Mouse (Mus musculus): ENCODE measurements around the gene 4931423N10Rik. TPM values are rescaled to one million over a fixed set of nuclear protein-coding genes. Genes with fewer than 3 reads are reported as not detected.
"Not testable (repeated sequence)": the region's sequence is repeated elsewhere in the genome, so short reads cannot be mapped to it uniquely, and the experiment has no call there.

4931423N10Rik gene
- under 1 TPM in 1 of 4 experiments, not detected in 3; 0.22 TPM for total RNA-seq (2022)

GRCm38 (mm10) chr2:23207070-23207526, at the start of gene 4931423N10Rik:
TSS of gene 4931423N10Rik (plus strand) at chr2:23207476.
- DNase-seq (ENCODE audit: low spot score in 2 of 2) = no peak

GRCm38 (mm10) chr2:23172305-23172704, 35.0 kb upstream of the 4931423N10Rik start:
- no peak for DNase-seq (ENCODE audit: low spot score in 2 of 2)

GRCm38 (mm10) chr2:23194366-23194765, 12.9 kb upstream of the 4931423N10Rik start:
- DNase-seq (ENCODE audit: low spot score in 2 of 2) = no peak

DNA sequence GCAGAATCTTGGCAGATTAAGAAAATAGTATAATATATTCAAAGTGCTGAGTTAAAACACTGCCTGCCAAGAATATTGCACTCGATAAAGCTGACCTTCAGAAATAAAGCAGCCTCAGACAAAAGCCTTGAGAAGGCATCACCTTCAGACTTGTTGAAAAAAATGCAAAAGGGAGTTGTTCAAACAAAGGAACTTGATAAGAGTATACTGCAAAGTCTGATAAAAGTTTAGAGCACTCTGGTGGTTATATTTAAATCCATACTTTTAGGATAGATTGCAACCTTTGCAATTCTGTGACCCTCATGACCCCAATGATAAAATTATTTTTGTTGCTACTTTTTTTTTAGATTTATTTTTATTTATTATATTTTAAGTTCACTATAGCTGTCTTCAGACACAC, 6.2 kb upstream of the 4931423N10Rik start:
- DNase-seq (ENCODE audit: low spot score in 2 of 2) = no peak

DNA sequence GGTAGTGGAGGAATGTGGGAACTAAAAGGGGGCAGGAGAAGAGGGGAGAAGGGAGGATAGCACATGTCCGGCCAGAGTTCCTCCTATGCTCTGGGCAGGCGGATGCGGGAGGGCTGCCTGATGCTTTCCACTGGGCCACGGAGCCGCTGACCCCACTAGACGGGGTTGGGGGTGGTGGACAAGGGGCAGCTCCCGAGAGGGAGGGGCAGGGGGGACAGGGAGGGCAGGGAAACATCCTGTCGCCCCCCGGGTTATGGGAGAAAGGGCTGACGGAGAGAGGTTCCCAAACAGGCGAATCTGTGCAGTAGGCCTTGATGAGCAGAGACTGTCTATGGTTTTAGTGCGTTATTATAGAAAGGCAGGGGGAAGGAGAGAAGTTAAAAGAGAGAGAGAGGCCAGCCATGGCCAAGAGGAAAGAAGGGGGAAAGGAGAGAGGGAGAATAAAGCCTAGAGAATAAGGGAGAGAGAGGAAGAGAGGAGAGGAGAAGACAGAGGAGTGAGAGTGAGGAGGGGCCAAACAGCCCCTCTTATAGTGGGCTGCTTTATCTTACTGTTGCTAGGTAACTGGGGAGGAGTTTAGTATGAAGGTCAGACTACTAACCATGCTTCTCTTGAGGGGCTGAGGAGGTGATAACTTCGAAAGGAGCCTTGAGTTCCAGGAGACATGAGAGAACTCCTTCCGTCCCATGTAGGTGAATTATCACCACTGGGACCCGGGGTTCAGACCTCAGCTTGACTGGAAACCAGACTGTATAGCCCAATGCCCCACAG, 4.2 kb upstream of the 4931423N10Rik start:
- DNase-seq (ENCODE audit: low spot score in 2 of 2) = no peak

DNA sequence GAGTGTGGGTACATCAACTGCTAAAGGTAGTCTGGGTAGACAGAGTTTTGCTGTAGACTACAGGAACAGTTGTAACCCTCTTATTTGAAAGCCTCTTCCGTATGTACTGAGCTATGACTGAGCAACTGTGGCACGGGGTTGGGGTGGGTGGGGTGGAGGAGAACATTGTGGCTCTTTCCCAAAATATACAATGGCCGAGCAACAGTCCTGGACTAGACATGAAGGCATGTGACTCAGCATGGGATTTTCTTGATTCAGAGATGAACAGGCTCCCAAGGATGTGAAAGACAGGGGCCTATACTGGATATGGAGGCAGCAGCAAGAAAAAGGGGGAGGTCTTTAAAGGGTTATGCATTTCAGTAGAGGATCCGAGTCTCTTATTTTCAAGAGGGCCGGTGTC, 6.4 kb downstream of the 4931423N10Rik start:
- DNase-seq (ENCODE audit: low spot score in 2 of 2) = no peak

DNA sequence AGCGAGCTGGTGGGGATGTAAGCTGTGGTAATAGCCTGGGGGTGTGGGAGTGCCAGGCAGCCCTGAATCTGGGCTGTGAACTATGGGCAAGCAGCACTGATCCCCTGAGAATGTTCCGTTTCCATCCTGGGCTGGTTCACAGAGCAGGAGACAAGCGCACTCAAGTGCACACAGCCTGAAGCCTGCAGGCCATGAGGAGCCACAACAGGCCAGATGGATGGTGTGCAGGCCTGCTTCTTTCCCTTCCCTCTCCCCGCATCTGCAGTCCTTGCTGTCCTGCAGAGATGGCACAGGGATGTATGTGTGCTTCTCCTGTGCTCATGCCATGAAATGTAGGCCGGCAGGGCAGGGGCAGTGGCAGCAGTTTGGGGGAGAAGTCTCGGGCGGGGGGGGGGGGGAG, 17.9 kb downstream of the 4931423N10Rik start:
- DNase-seq (ENCODE audit: low spot score in 2 of 2) = no peak

GRCm38 (mm10) chr2:23228463-23228862, 21.2 kb downstream of the 4931423N10Rik start:
- DNase-seq (ENCODE audit: low spot score in 2 of 2) = no peak

DNA sequence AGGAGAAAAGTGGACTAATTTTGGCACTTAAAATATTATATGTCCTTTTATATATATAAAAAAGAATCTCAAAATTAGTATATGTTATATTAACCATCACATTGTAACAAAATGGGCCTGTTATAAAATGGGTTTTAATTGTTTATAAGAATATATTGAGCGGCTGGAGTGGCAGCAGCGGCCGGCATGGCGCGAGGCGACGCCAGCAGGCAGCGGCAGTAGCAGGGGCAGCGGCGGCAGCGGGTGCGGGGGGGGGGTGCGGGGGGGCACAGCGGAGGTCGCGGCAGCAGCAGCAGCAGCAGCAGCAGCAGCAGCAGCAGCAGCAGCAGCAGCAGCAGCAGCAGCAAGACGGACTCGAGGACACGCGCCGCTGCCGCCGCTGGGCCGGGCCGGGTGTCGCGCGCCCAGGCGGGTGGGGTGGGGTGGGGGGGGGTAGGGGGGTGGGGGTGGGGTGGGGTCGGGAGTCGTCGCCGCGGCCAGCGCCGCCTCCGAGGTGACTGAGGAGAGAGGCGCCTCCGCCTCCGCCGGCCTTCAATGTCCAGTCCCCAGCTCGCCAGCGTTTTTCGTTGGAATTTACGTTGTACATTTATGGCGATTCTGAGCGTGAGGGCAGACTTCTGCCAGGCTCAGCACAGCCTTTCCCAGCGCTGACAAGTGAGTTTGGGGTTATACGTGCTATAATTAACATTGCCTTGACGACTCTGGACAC, 26.9 kb downstream of the 4931423N10Rik start:
- no peak for DNase-seq (ENCODE audit: low spot score in 2 of 2)

DNA sequence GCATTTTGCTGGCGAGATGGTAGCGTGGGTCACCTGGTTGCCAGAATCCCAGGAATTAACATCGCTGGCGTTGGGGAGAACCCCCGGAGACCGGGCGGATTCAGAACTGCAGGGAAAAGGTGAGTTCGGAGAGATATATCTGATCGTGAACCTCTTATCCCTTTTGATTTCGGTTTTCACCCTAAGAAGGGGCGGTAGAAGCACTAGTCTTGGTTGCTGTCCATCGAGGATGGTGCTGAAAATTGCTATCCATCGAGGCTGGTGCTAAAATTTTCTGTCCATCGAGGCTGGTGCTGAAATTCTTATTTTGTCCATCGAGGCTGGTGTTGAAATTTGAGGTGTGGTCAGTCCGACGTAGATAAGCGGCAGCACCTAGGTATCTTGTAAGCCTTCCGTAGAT, 83.7 kb downstream of the 4931423N10Rik start:
- not testable (repeated sequence) for DNase-seq (ENCODE audit: low spot score in 2 of 2)

DNA sequence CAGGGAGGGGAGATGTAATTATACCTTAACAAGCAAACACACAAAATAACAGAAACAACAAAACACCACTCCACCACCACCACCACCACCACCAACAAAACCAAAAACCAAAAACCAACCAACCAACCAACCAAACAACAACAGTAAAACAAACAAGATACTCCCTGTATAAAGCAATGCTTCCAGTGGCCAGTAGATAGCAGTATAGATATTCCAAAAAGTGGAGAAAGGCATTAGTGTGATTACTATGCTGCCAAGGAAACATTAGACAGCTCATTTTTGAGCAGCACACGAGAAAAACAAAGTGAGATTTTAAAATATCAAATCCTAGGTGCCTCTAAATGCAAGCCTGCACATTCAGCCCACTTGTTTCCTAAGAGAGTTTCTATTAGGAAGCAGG, 107.6 kb downstream of the 4931423N10Rik start:
- DNase-seq (ENCODE audit: low spot score in 2 of 2) = no peak

Other genes starting within 250 kb of the 4931423N10Rik start
- 10 to 100 TPM; 13.1 to 21.7 (median 17.2) TPM for gene Abi1, start 167.2 kb upstream of the 4931423N10Rik start, total RNA-seq (2022)
- 10 to 100 TPM; 26.2 to 29.7 (median 27.1) TPM for gene Acbd5, start 139.3 kb upstream of the 4931423N10Rik start, total RNA-seq (2022)
- under 1 TPM; 0.24 to 0.67 (median 0.34) TPM for gene Mastl, start 51.5 kb upstream of the 4931423N10Rik start, total RNA-seq (2022)
- 10 to 100 TPM; 54.6 to 63.6 (median 57.3) TPM for gene Yme1l1, start 51.1 kb upstream of the 4931423N10Rik start, total RNA-seq (2022)
- not detected for gene Nxph2, start 113.8 kb downstream of the 4931423N10Rik start, total RNA-seq (2022)

Measured in gastrocnemius, adult 8-10 months (tissue).